Mouse (Mus musculus) heart, embryonic 16.5 days (tissue): ENCODE measurements at regions not wholly inside any gene's neighbourhood (a gene's known extent, or its start where the extent isn't known, plus 50 kb on each side); places are given as distances from the start of the nearest gene placed in this dataset.
A peak's percentile ranks its signal among the peaks of the same experiment; 100 is the strongest.

Experiments used
- ATAC-seq: fragments of 200-750 bp; cut with Nextera tagmentation; replicated peaks from 2 replicates; pipeline ENCODE4 v1.8.0; 2017; ENCODE audit warnings: moderate number of reproducible peaks; ENCODE audit not compliant: insufficient read depth, low FRiP score; ENCODE audit errors: extremely low read depth
- H3K27ac ChIP-seq: fragments of 300-500 bp; sonication (generic); 2 replicates; pipeline ENCODE4 v1.5.1; 2014; ENCODE audit warnings: mild to moderate bottlenecking, low read length, control low read depth, moderate library complexity
- H3K27me3 ChIP-seq: fragments of 300-500 bp; sonication (generic); 2 replicates; pipeline ENCODE4 v1.6.1; 2014; ENCODE audit warnings: low read length, mixed read lengths; ENCODE audit not compliant: control insufficient read depth, insufficient read depth
- H3K36me3 ChIP-seq: fragments of 300-500 bp; sonication (generic); 2 replicates; pipeline ENCODE4 v1.6.1; 2014; ENCODE audit not compliant: control insufficient read depth, insufficient read depth
- H3K4me1 ChIP-seq: fragments of 300-500 bp; sonication (generic); 2 replicates; pipeline ENCODE4 v1.6.1; 2014; ENCODE audit warnings: low read length, mixed read lengths; ENCODE audit not compliant: control insufficient read depth, insufficient read depth
- H3K4me2 ChIP-seq: fragments of 300-500 bp; sonication (generic); 2 replicates; pipeline ENCODE4 v1.6.1; 2014; ENCODE audit warnings: low read depth, mild to moderate bottlenecking, control low read depth, low read length
- H3K4me3 ChIP-seq: fragments of 300-500 bp; sonication (generic); 2 replicates; pipeline ENCODE4 v1.5.1; 2014; ENCODE audit warnings: mild to moderate bottlenecking, control low read depth, low read length
- H3K9ac ChIP-seq: fragments of 300-500 bp; sonication (generic); 2 replicates; pipeline ENCODE4 v1.6.1; 2014; ENCODE audit warnings: low read length, control low read depth
- H3K9me3 ChIP-seq: fragments of 300-500 bp; sonication (generic); replicated peaks from 2 replicates; pipeline ENCODE4 v1.6.1; 2016; ENCODE audit warnings: low read length; ENCODE audit not compliant: control insufficient read depth
- WGBS: fragments of 180-500 bp; shearing (Covaris S2); extraction: QIAGEN DNeasy Blood & Tissue Kit; methylation state at CpG from one replicate; pipeline ENCODE4 v1.1.7; 2014; 5-methylcytosine and 5-hydroxymethylcytosine counted together

- Histone ChIP-seq H3K9me3 (no peaks in the 10 kb centered on the region), H3K36me3 (no peaks in the 10 kb centered on the region), H3K27me3 (no peaks in the 10 kb centered on the region), H3K27ac (no peak overlapping the region), H3K9ac (no peak overlapping the region), H3K4me2 (no peak overlapping the region), H3K4me3 (no peak overlapping the region), H3K4me1 (0 out of 2 replicates have a peak, but pooled peaks cover 4% of the 10 kb centered on the region)
- ATAC-seq: no peak
- WGBS: 77% methylated on average over 5 of the region's 5 CpGs
Observed at GRCm38 (mm10) chr8:47769452-47769851, 52.5 kb upstream of the Cldn24 start.

- no peaks in the 10 kb centered on the region for H3K27me3 ChIP-seq
- H3K4me3 ChIP-seq: no peak overlapping the region
- no peak for ATAC-seq
- no peak overlapping the region for H3K27ac ChIP-seq
- H3K9ac ChIP-seq: no peak overlapping the region
- 89% methylated on average over 8 of the region's 8 CpGs for WGBS
- H3K9me3 ChIP-seq: no peaks in the 10 kb centered on the region
- 0 out of 2 replicates have a peak, but pooled peaks cover 4% of the 10 kb centered on the region for H3K4me1 ChIP-seq
- no peaks in the 10 kb centered on the region for H3K36me3 ChIP-seq
- no peak overlapping the region for H3K4me2 ChIP-seq
Observed at GRCm38 (mm10) chr8:47768751-47769150, 53.2 kb upstream of the Cldn24 start.

DNA sequence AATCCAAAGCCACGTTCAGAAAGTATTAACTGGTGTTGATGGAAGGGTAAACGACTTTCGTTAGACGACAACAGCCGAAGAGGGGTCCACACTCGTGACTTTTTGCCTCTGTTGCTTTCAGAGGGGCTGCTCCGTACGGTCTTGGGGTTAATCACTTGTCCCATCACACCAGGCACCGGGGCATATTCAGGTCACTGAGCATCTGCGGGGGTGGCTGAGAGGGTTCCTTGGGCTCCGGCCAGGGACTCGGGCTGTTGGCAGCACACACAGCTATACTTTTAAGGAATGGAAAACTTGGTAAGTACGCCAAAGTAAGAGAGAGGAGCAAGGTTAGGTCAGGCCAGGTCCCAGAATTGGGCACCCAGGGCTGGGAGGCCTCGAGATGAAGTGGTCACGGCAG lies 50.7 kb upstream of the Cdkn2aip start:
- ATAC-seq: no peak
- Histone ChIP-seq H3K36me3 (no peaks in the 10 kb centered on the region), H3K4me1 (0 out of 2 replicates have a peak, but pooled peaks cover 4% of the 10 kb centered on the region), H3K9me3 (no peaks in the 10 kb centered on the region), H3K27ac (no peak overlapping the region), H3K4me3 (no peak overlapping the region), H3K4me2 (peak overlapping the region; percentile 38; the same call in 1 of the 2 replicates), H3K27me3 (no peaks in the 10 kb centered on the region), H3K9ac (no peak overlapping the region)
- WGBS: 48% methylated on average over 15 of the region's 15 CpGs

DNA sequence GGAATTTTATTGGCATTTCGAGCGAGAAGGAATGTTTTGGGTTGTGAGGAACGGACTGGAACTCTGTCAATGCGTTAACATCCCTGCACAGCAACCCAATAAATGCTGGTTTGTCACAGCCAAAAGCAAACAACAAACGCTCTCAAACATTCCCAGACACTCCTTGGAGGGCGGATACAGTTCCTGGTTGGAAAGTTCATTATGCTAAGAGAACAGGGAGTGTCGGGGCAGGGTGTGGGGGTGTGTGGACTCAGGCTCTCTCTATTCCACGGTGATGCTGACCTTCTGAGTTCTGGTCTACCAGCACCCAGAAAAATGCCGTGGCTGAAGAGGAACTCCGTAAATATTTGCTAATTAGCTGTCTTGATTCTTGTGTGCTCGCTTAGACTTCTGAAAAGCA lies 50.3 kb upstream of the Cdkn2aip start:
- ATAC-seq: no peak

More for the DNA sequence above, 50.3 kb upstream of the Cdkn2aip start:
- Histone ChIP-seq H3K4me2 (peak overlapping the region; percentile 38; the same call in 1 of the 2 replicates), H3K9me3 (no peaks in the 10 kb centered on the region), H3K27ac (no peak overlapping the region), H3K9ac (no peak overlapping the region), H3K4me3 (no peak overlapping the region), H3K4me1 (0 out of 2 replicates have a peak, but pooled peaks cover 4% of the 10 kb centered on the region), H3K36me3 (no peaks in the 10 kb centered on the region), H3K27me3 (no peaks in the 10 kb centered on the region)
- 48% methylated on average over 11 of the region's 11 CpGs for WGBS
